Mouse (Mus musculus) hindbrain, embryonic 13.5 days (tissue): ENCODE results near the gene Selenon. TPM values are rescaled to one million over a fixed set of nuclear protein-coding genes. Genes with fewer than 3 reads are reported as not detected.
"Not testable (repeated sequence)": the region's sequence is repeated elsewhere in the genome, so short reads cannot be mapped to it uniquely, and the experiment has no call there.

Experiments used
- ATAC-seq: fragments of 200-750 bp; cut with Nextera tagmentation; 2 replicates; pipeline ENCODE4 v1.8.0; 2017; ENCODE audit warnings: moderate TSS enrichment; ENCODE audit not compliant: low FRiP score
- H3K27ac ChIP-seq: fragments of 300-500 bp; sonication (generic); 2 replicates; pipeline ENCODE4 v1.5.1; 2015; ENCODE audit warnings: inconsistent platforms, mild to moderate bottlenecking, moderate library complexity
- H3K27me3 ChIP-seq: fragments of 300-500 bp; sonication (generic); 2 replicates; pipeline ENCODE4 v1.6.1; 2015; ENCODE audit warnings: mild to moderate bottlenecking, inconsistent platforms
- H3K36me3 ChIP-seq: fragments of 300-500 bp; sonication (generic); 2 replicates; pipeline ENCODE4 v1.6.1; 2015; ENCODE audit warnings: mild to moderate bottlenecking, inconsistent platforms
- H3K4me1 ChIP-seq: fragments of 300-500 bp; sonication (generic); replicated peaks from 2 replicates; pipeline ENCODE4 v1.6.1; 2015; ENCODE audit warnings: inconsistent platforms
- H3K4me2 ChIP-seq: fragments of 300-500 bp; sonication (generic); 2 replicates; pipeline ENCODE4 v1.6.1; 2015; ENCODE audit warnings: inconsistent platforms, mild to moderate bottlenecking, moderate library complexity
- H3K4me3 ChIP-seq: fragments of 300-500 bp; sonication (generic); 2 replicates; pipeline ENCODE4 v1.5.1; 2015; ENCODE audit warnings: mild to moderate bottlenecking, inconsistent platforms
- H3K9ac ChIP-seq: fragments of 300-500 bp; sonication (generic); 2 replicates; pipeline ENCODE4 v1.6.1; 2015; ENCODE audit warnings: mild to moderate bottlenecking, inconsistent platforms
- H3K9me3 ChIP-seq: fragments of 300-500 bp; sonication (generic); 2 replicates; pipeline ENCODE4 v1.6.1; 2016; ENCODE audit warnings: inconsistent platforms
- WGBS: fragments of 180-500 bp; shearing (Covaris S2); methylation state at CpG from one replicate; pipeline ENCODE4 v1.1.7; 2015; 5-methylcytosine and 5-hydroxymethylcytosine counted together
- polyA plus RNA-seq: library from polyadenylated mRNA; unstranded; fragments of >200 nt; fragmentation: Nextera tagmentation; extraction: Ambion mirVana; gene quantifications from 2 replicates; pipeline ENCODE4 v1.2.1, GENCODE M21; 2015

Gene Selenon
- polyA plus RNA-seq, 1 experiment from 2014 or later = 9.5 TPM

DNA sequence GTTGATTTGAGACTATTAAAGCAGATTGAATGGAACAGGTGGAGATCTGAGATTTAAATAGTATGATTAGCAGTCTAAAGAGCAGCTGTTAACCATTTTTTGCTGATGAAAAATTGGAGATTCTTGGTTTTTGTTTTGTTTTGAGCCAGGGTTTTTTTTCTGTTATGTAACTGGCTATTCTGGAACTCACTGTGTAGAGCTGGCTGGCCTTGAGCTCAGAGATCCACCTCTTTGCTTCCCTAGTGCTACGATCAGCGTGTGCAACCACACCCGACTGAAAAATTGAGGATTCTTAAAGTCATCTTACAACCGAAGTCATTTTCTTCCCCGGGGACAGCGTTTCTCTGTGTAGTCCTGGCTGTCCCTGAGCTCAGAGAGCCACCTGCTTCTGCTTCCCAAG is 40.2 kb downstream of the Selenon start:
- Histone ChIP-seq H3K36me3 (peaks cover 16% of the 10 kb centered on the region), H3K27ac (no peak overlapping the region), H3K4me1 (peaks cover 6% of the 10 kb centered on the region), H3K4me3 (no peak overlapping the region), H3K4me2 (peak overlapping the region; percentile 84), H3K27me3 (0 out of 2 replicates have a peak, but pooled peaks cover 3% of the 10 kb centered on the region), H3K9me3 (no peaks in the 10 kb centered on the region), H3K9ac (no peak overlapping the region)
- no peak for ATAC-seq
- 73% methylated on average over 6 of the region's 6 CpGs for WGBS

DNA sequence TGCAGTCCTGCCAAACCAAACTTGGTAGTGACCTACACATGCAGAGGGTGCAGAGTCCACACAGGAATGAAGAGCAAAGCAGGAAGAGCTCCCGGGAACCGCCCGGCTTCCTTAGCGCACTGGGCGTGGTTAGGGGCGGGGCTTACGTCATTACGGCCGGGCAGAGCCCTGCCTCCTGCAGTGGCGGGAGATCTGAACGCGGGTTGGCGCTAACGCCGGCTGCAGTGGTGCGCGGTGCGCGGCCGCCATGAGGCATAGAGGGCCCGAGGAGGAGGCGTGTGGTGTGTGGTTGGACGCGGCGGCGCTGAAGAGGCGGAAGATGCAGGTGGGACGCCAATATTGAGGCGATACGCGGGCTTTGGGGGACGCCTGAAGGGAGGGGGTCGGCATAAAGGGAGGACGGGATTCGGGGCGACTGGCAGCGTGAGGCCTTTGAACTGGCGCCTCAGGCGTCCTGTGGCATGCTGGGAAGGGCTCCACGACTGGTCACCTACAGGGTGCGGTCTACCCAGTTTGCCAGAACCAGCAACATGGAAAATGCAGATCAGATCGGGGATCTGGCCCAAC is 41.0 kb downstream of the Selenon start, which contains the start of gene Aunip:
Gene Aunip, plus strand, starts transcription at position 155 of the 567 bp plus-strand sequence.
- H3K4me2 ChIP-seq = peak within 1 kb of the TSS; percentile 84
- no peak within 1 kb of the TSS for H3K27ac ChIP-seq
- H3K4me1 ChIP-seq = peaks cover 6% of the 10 kb centered on the region
- WGBS = under 1% methylated on average over 42 of the region's 42 CpGs
- H3K9ac ChIP-seq = peak within 1 kb of the TSS; percentile 58
- peaks cover 18% of the 10 kb centered on the region for H3K36me3 ChIP-seq
- peak within 1 kb of the TSS; percentile 43 for H3K4me3 ChIP-seq
- H3K27me3 ChIP-seq = 0 out of 2 replicates have a peak, but pooled peaks cover 3% of the 10 kb centered on the region
- H3K9me3 ChIP-seq = no peaks in the 10 kb centered on the region
- ATAC-seq = peak; percentile 93

DNA sequence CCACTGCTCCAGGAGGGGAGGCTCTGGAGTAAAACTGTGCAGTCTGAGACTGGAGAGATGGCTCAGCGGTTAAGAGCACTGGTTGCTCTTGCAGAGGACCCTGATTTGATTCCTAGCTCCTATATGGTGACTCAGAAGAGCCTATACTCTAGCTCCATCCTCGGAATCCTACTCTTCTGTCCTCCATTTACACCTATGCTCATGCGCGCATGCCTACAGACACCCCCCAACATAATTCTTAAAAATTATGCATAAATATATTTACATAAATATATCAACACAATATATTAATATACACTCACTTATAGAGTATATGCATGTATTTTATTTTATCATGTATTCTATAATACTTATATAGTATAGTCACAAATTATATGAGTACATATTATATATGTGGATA is 41.6 kb downstream of the Selenon start:
- H3K4me1 ChIP-seq = peaks cover 6% of the 10 kb centered on the region
- ATAC-seq = peak; percentile 64
- 0 out of 2 replicates have a peak, but pooled peaks cover 3% of the 10 kb centered on the region for H3K27me3 ChIP-seq
- WGBS = 73% methylated on average over 4 of the region's 4 CpGs
- no peaks in the 10 kb centered on the region for H3K9me3 ChIP-seq
- no peak overlapping the region for H3K9ac ChIP-seq
- peak overlapping the region; percentile 84 for H3K4me2 ChIP-seq
- H3K36me3 ChIP-seq = peaks cover 18% of the 10 kb centered on the region
- no peak overlapping the region for H3K27ac ChIP-seq
- no peak overlapping the region for H3K4me3 ChIP-seq

- H3K4me3 ChIP-seq = no peak overlapping the region
- no peak overlapping the region for H3K27ac ChIP-seq
- peaks cover 18% of the 10 kb centered on the region for H3K36me3 ChIP-seq
- no peak for ATAC-seq
- WGBS = 90% methylated on average over 19 of the region's 19 CpGs
- H3K9ac ChIP-seq = no peak overlapping the region
- H3K9me3 ChIP-seq = no peaks in the 10 kb centered on the region
- H3K4me2 ChIP-seq = no peak overlapping the region
- 0 out of 2 replicates have a peak, but pooled peaks cover 3% of the 10 kb centered on the region for H3K27me3 ChIP-seq
- peaks cover 6% of the 10 kb centered on the region for H3K4me1 ChIP-seq
These were observed 45.3 kb downstream of the Selenon start for GRCm38 (mm10) chr4:134506713-134507112.

DNA sequence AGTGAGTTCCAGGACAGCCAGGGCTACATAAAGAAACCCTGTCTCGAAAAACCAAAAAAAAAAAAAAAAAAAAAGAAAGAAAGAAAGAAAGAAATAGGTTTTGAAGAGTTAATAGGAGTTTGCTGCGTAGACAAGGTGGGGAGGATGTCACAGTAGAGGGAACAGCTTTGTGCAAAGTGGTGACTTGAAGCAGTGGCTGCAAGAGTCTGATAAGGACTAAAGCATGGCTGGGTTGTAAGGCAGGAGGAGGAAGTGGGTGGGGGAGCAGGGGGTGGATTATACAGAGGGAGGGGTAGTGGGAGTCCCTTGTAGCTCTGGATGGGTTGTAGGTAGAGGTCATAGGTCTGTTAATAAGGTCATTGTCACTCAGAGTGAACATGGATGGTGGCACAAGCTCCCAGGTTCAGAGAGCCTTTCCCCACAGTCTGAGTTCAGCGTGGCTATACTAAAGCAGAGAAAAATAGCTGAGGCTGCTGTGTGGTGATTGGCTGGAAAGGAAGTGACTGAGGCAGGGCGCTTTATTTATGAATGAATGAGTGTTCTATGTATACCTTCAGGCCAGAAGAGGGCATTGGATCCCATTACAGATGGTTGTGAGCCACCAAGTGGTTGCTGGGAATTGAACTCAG is 45.9 kb downstream of the Selenon start:
- ATAC-seq = no peak
- WGBS = 81% methylated on average over 3 of the region's 4 CpGs

DNA sequence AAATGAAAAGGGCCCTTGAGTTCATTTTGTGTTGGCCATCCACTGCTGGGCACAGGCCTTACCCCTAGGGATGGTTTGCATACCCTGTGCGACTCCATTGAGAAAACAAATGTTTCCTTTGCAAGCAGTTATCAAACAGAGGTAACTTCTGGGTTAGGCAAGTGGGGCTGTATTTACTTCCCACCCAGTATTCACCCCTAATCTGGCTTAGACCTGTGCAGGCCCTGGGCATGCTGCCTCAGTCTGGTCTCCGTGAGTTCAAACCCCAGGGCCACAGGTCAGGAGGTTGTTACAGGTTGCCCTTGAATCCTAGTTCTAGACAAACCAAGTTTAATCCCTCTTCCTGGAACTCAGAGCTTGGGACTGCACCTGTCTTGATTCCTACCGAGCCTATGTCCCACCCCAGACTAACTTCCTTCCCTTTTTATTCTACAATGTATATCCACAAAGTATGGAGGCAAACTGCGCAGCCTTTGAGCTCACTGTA is 46.6 kb downstream of the Selenon start:
- Histone ChIP-seq H3K27ac (no peak overlapping the region), H3K4me3 (no peak overlapping the region), H3K9ac (no peak overlapping the region), H3K4me2 (no peak overlapping the region), H3K9me3 (no peaks in the 10 kb centered on the region), H3K36me3 (peaks cover 18% of the 10 kb centered on the region), H3K27me3 (0 out of 2 replicates have a peak, but pooled peaks cover 3% of the 10 kb centered on the region), H3K4me1 (no peaks in the 10 kb centered on the region)
- ATAC-seq = no peak
- 84% methylated on average over 4 of the region's 4 CpGs for WGBS

More for the DNA sequence above, 45.9 kb downstream of the Selenon start:
- Histone ChIP-seq H3K27me3 (0 out of 2 replicates have a peak, but pooled peaks cover 3% of the 10 kb centered on the region), H3K4me1 (peaks cover 2% of the 10 kb centered on the region), H3K36me3 (peaks cover 18% of the 10 kb centered on the region), H3K9ac (no peak overlapping the region), H3K9me3 (no peaks in the 10 kb centered on the region), H3K27ac (no peak overlapping the region), H3K4me2 (no peak overlapping the region), H3K4me3 (no peak overlapping the region)

DNA sequence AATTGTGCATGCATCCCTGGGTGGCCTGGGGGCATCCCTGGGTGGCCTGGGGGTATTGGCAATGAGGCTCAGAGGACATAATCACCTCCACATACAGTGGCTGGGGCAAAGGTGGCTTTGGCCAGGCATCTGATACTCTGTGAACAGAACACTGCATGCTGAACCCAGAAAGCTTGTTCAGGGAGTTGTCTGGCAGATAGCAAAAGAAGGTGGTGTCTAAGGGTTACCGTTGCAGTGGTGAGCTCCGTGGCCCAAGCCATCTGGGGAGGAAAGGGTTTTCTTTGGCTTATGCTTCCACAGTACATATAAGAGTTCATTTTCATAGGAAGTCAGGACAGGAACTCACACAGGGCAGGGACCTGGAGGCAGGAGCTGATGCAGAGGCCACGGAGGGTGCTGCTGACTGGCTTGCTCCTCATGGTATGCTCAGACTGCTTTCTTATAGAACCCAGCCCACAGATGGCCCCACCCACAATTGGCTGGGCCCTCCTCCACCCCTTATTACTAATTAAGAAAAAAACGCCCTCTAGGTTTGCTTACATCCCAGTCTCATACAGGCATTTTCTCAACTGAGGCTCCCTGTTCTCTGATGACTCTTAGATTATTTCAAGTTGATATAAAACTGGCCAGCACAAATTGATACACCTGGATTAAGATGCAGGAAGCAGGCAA is 48.1 kb downstream of the Selenon start:
- no peak overlapping the region for H3K4me3 ChIP-seq
- no peak overlapping the region for H3K27ac ChIP-seq
- ATAC-seq = no peak
- 82% methylated on average over 4 of the region's 4 CpGs for WGBS
- H3K36me3 ChIP-seq = peaks cover 18% of the 10 kb centered on the region
- no peak overlapping the region for H3K4me2 ChIP-seq
- no peak overlapping the region for H3K9ac ChIP-seq
- no peaks in the 10 kb centered on the region for H3K9me3 ChIP-seq
- H3K27me3 ChIP-seq = 0 out of 2 replicates have a peak, but pooled peaks cover 3% of the 10 kb centered on the region
- H3K4me1 ChIP-seq = no peaks in the 10 kb centered on the region

GRCm38 (mm10) chr4:134501095-134501494 is 50.9 kb downstream of the Selenon start:
- peaks cover 23% of the 10 kb centered on the region for H3K4me1 ChIP-seq
- ATAC-seq = no peak
- no peak overlapping the region for H3K4me2 ChIP-seq
- no peaks in the 10 kb centered on the region for H3K9me3 ChIP-seq
- H3K4me3 ChIP-seq = no peak overlapping the region
- H3K36me3 ChIP-seq = no peaks in the 10 kb centered on the region
- no peak overlapping the region for H3K9ac ChIP-seq
- H3K27me3 ChIP-seq = no peaks in the 10 kb centered on the region
- no peak overlapping the region for H3K27ac ChIP-seq
- 93% methylated on average over 6 of the region's 6 CpGs for WGBS

DNA sequence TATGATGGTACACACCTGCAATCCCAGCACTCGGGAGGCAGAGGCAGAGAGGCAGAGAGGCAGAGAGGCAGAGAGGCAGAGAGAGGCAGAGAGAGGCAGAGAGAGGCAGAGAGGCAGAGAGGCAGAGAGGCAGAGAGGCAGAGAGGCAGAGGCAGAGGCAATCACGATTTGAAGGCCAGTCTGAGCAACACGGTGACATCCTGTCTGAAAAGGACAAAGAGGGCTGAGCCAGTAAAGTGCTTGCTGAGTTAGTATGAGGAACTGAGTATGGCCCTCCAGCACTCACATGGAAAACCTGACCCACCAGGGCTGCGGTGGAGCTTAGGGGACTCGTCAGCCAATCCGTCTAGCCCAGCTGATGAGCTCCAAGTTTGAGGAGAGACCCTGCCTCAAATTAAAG is 53.0 kb downstream of the Selenon start:
- not testable (repeated sequence) for H3K36me3 ChIP-seq, H3K4me3 ChIP-seq, H3K9me3 ChIP-seq, H3K27me3 ChIP-seq, ATAC-seq, H3K9ac ChIP-seq
- Histone ChIP-seq H3K4me2 (peak overlapping the region; percentile 85; the same call in 1 of the 2 replicates), H3K4me1 (peaks cover 35% of the 10 kb centered on the region), H3K27ac (peak overlapping the region; percentile 80)
- 85% methylated on average over 6 of the region's 6 CpGs for WGBS

GRCm38 (mm10) chr4:134497986-134498731 is 53.8 kb downstream of the Selenon start:
- ATAC-seq = 0 out of 2 replicates have a peak, but pooled peaks have one; percentile 40
- H3K4me3 ChIP-seq = peak overlapping the region; percentile 54
- H3K4me1 ChIP-seq = peaks cover 35% of the 10 kb centered on the region
- 66% methylated on average over 12 of the region's 12 CpGs for WGBS
- peak overlapping the region; percentile 80 for H3K27ac ChIP-seq
- H3K4me2 ChIP-seq = peak overlapping the region; percentile 85
- H3K36me3 ChIP-seq = no peaks in the 10 kb centered on the region
- H3K9ac ChIP-seq = peak overlapping the region; percentile 79; the same call in 1 of the 2 replicates
- peaks cover 4% of the 10 kb centered on the region; the same call in 1 of the 2 replicates for H3K27me3 ChIP-seq
- H3K9me3 ChIP-seq = no peaks in the 10 kb centered on the region

GRCm38 (mm10) chr4:134497223-134497622 is 54.7 kb downstream of the Selenon start:
- peak overlapping the region; percentile 85 for H3K4me2 ChIP-seq
- ATAC-seq = peak; percentile 53
- H3K4me3 ChIP-seq = peak overlapping the region; percentile 54
- WGBS = 13% methylated on average over 6 of the region's 6 CpGs
- H3K27ac ChIP-seq = peak overlapping the region; percentile 80
- peak overlapping the region; percentile 79 for H3K9ac ChIP-seq
- no peaks in the 10 kb centered on the region for H3K36me3 ChIP-seq
- H3K9me3 ChIP-seq = no peaks in the 10 kb centered on the region
- peaks cover 35% of the 10 kb centered on the region for H3K4me1 ChIP-seq
- peaks cover 4% of the 10 kb centered on the region; the same call in 1 of the 2 replicates for H3K27me3 ChIP-seq
